Mouse (Mus musculus) stomach, embryonic 14.5 days (tissue): ENCODE results near the gene Add1. TPM values are rescaled to one million over a fixed set of nuclear protein-coding genes. Genes with fewer than 3 reads are reported as not detected.

Source experiments
- ATAC-seq: fragments of 200-750 bp; cut with Nextera tagmentation; 2 replicates; pipeline ENCODE4 v1.8.0; 2017; ENCODE audit warnings: low read depth, moderate TSS enrichment; ENCODE audit not compliant: insufficient number of reproducible peaks, insufficient read depth, low FRiP score
- H3K27ac ChIP-seq: fragments of 300-500 bp; sonication (generic); 2 replicates; pipeline ENCODE4 v1.5.1; 2014; ENCODE audit warnings: mild to moderate bottlenecking, low read length, moderate library complexity, mixed read lengths
- H3K27me3 ChIP-seq: fragments of 300-500 bp; sonication (generic); 2 replicates; pipeline ENCODE4 v1.6.1; 2014; ENCODE audit warnings: low read length, control low read depth, mixed read lengths; ENCODE audit not compliant: control insufficient read depth, insufficient read depth
- H3K36me3 ChIP-seq: fragments of 300-500 bp; sonication (generic); 2 replicates; pipeline ENCODE4 v1.6.1; 2014; ENCODE audit warnings: mild to moderate bottlenecking, control low read depth, low read length, moderate library complexity, mixed read lengths; ENCODE audit not compliant: control insufficient read depth, insufficient read depth
- H3K4me1 ChIP-seq: fragments of 300-500 bp; sonication (generic); 2 replicates; pipeline ENCODE4 v1.6.1; 2014; ENCODE audit warnings: low read length, control low read depth, mixed read lengths; ENCODE audit not compliant: control insufficient read depth, insufficient read depth
- H3K4me2 ChIP-seq: fragments of 300-500 bp; sonication (generic); replicated peaks from 2 replicates; pipeline ENCODE4 v1.6.1; 2014; ENCODE audit warnings: low read depth, low read length, control low read depth
- H3K4me3 ChIP-seq: fragments of 300-500 bp; sonication (generic); 2 replicates; pipeline ENCODE4 v1.5.1; 2014; ENCODE audit warnings: low read depth, low read length, control low read depth
- H3K9ac ChIP-seq: fragments of 300-500 bp; sonication (generic); replicated peaks from 2 replicates; pipeline ENCODE4 v1.6.1; 2014; ENCODE audit warnings: low read depth, mild to moderate bottlenecking, control low read depth, low read length, moderate library complexity, mixed read lengths
- H3K9me3 ChIP-seq: fragments of 300-500 bp; sonication (generic); 2 replicates; pipeline ENCODE4 v1.6.1; 2016; ENCODE audit warnings: low read depth, low read length, control low read depth; ENCODE audit not compliant: control insufficient read depth
- WGBS: fragments of 180-500 bp; shearing (Covaris S2); extraction: QIAGEN DNeasy Blood & Tissue Kit; methylation state at CpG from one replicate; pipeline ENCODE4 v1.1.7; 2014; 5-methylcytosine and 5-hydroxymethylcytosine counted together
- polyA plus RNA-seq: library from polyadenylated mRNA; unstranded; fragments of >200 nt; fragmentation: Nextera tagmentation; extraction: Ambion mirVana; gene quantifications from 2 replicates; pipeline ENCODE4 v1.2.1, GENCODE M21; 2014

The Add1 gene
- polyA plus RNA-seq, 1 experiment from 2014 or later, result 193 TPM

GRCm38 (mm10) chr5:34636481-34637287 is 63.2 kb downstream of the Add1 start, which contains the start of gene Mfsd10:
Gene Mfsd10, minus strand, starts transcription at chr5:34637212.
- no peaks in the 10 kb centered on the region for H3K9me3 ChIP-seq
- H3K4me1 ChIP-seq, result peaks cover 8% of the 10 kb centered on the region; the same call in 1 of the 2 replicates
- H3K36me3 ChIP-seq, result peaks cover 65% of the 10 kb centered on the region
- H3K27ac ChIP-seq, result peak within 1 kb of the TSS; percentile 90
- peak; percentile 81 for ATAC-seq
- peak within 1 kb of the TSS; percentile 73 for H3K4me3 ChIP-seq
- no peaks in the 10 kb centered on the region for H3K27me3 ChIP-seq
- peak within 1 kb of the TSS; percentile 63 for H3K9ac ChIP-seq
- 1% methylated on average over 48 of the region's 48 CpGs for WGBS
- H3K4me2 ChIP-seq, result peak within 1 kb of the TSS; percentile 87

- WGBS, result 78% methylated on average over 7 of the region's 7 CpGs
- Histone ChIP-seq H3K4me3 (peak overlapping the region; percentile 73; the same call in 1 of the 2 replicates), H3K9me3 (no peaks in the 10 kb centered on the region), H3K27ac (peak overlapping the region; percentile 90; the same call in 1 of the 2 replicates), H3K4me1 (peaks cover 8% of the 10 kb centered on the region; the same call in 1 of the 2 replicates), H3K9ac (no peak overlapping the region; the same call in 1 of the 2 replicates), H3K36me3 (peaks cover 66% of the 10 kb centered on the region), H3K27me3 (no peaks in the 10 kb centered on the region), H3K4me2 (peak overlapping the region; percentile 87)
- no peak for ATAC-seq
Measured at GRCm38 (mm10) chr5:34637591-34638156, 64.2 kb downstream of the Add1 start.

GRCm38 (mm10) chr5:34641991-34642390 is 68.5 kb downstream of the Add1 start:
- Histone ChIP-seq H3K36me3 (peaks cover 78% of the 10 kb centered on the region), H3K27me3 (no peaks in the 10 kb centered on the region), H3K4me2 (no peak overlapping the region), H3K27ac (no peak overlapping the region), H3K4me3 (no peak overlapping the region), H3K9me3 (no peaks in the 10 kb centered on the region), H3K4me1 (no peaks in the 10 kb centered on the region), H3K9ac (no peak overlapping the region)
- WGBS, result 78% methylated on average over 3 of the region's 3 CpGs
- ATAC-seq, result no peak

- WGBS, result 70% methylated on average over 5 of the region's 5 CpGs
- H3K36me3 ChIP-seq, result peaks cover 83% of the 10 kb centered on the region
- no peaks in the 10 kb centered on the region for H3K9me3 ChIP-seq
- no peaks in the 10 kb centered on the region for H3K27me3 ChIP-seq
- 0 out of 2 replicates have a peak, but pooled peaks have one; percentile 58 for ATAC-seq
- H3K4me2 ChIP-seq, result no peak overlapping the region
- H3K27ac ChIP-seq, result no peak overlapping the region
- no peak overlapping the region for H3K4me3 ChIP-seq
- no peaks in the 10 kb centered on the region for H3K4me1 ChIP-seq
- no peak overlapping the region for H3K9ac ChIP-seq
Measured at GRCm38 (mm10) chr5:34642932-34643331, 69.5 kb downstream of the Add1 start.

GRCm38 (mm10) chr5:34647581-34647980 is 74.1 kb downstream of the Add1 start:
- Histone ChIP-seq H3K4me3 (no peak overlapping the region), H3K4me2 (no peak overlapping the region), H3K9me3 (no peaks in the 10 kb centered on the region), H3K36me3 (peaks cover 87% of the 10 kb centered on the region), H3K4me1 (no peaks in the 10 kb centered on the region), H3K9ac (no peak overlapping the region), H3K27me3 (no peaks in the 10 kb centered on the region), H3K27ac (no peak overlapping the region)
- no peak for ATAC-seq
- 50% methylated on average over 4 of the region's 4 CpGs for WGBS

- 87% methylated on average over 5 of the region's 5 CpGs for WGBS
- Histone ChIP-seq H3K4me2 (no peak overlapping the region), H3K9me3 (no peaks in the 10 kb centered on the region)
Measured at GRCm38 (mm10) chr5:34652961-34653360, 79.5 kb downstream of the Add1 start.

GRCm38 (mm10) chr5:34654881-34655280 is 81.4 kb downstream of the Add1 start:
- H3K27me3 ChIP-seq, result no peaks in the 10 kb centered on the region
- peaks cover 62% of the 10 kb centered on the region for H3K36me3 ChIP-seq
- H3K27ac ChIP-seq, result no peak overlapping the region
- no peak overlapping the region for H3K4me2 ChIP-seq
- ATAC-seq, result no peak
- peaks cover 5% of the 10 kb centered on the region; the same call in 1 of the 2 replicates for H3K4me1 ChIP-seq
- no peaks in the 10 kb centered on the region for H3K9me3 ChIP-seq
- H3K9ac ChIP-seq, result no peak overlapping the region
- no peak overlapping the region for H3K4me3 ChIP-seq
- 78% methylated on average over 9 of the region's 9 CpGs for WGBS

More at GRCm38 (mm10) chr5:34652961-34653360, 79.5 kb downstream of the Add1 start:
- Histone ChIP-seq H3K9ac (no peak overlapping the region), H3K27me3 (no peaks in the 10 kb centered on the region), H3K27ac (no peak overlapping the region), H3K4me3 (no peak overlapping the region), H3K4me1 (no peaks in the 10 kb centered on the region), H3K36me3 (peaks cover 81% of the 10 kb centered on the region)
- ATAC-seq, result no peak

- 79% methylated on average over 8 of the region's 8 CpGs for WGBS
- Histone ChIP-seq H3K4me2 (no peak overlapping the region), H3K9ac (no peak overlapping the region), H3K4me1 (peaks cover 5% of the 10 kb centered on the region; the same call in 1 of the 2 replicates), H3K27ac (no peak overlapping the region), H3K4me3 (no peak overlapping the region), H3K36me3 (peaks cover 39% of the 10 kb centered on the region), H3K27me3 (no peaks in the 10 kb centered on the region), H3K9me3 (no peaks in the 10 kb centered on the region)
- no peak for ATAC-seq
Measured at GRCm38 (mm10) chr5:34657556-34657955, 84.1 kb downstream of the Add1 start.
